Mouse (Mus musculus) heart, embryonic 12.5 days (tissue): ENCODE results near the gene Elf2. TPM values are rescaled to one million over a fixed set of nuclear protein-coding genes. Genes with fewer than 3 reads are reported as not detected.

Experiments used
- ATAC-seq: fragments of 200-750 bp; cut with Nextera tagmentation; 2 replicates; pipeline ENCODE4 v1.8.0; 2017; ENCODE audit warnings: moderate TSS enrichment, moderate library complexity; ENCODE audit not compliant: insufficient number of reproducible peaks, low FRiP score
- H3K27ac ChIP-seq: fragments of 300-500 bp; sonication (generic); 2 replicates; pipeline ENCODE4 v1.5.1; 2016; ENCODE audit warnings: mild to moderate bottlenecking, moderate library complexity; ENCODE audit not compliant: poor library complexity, severe bottlenecking
- H3K27me3 ChIP-seq: fragments of 300-500 bp; sonication (generic); replicated peaks from 2 replicates; pipeline ENCODE4 v1.6.1; 2016; ENCODE audit warnings: mild to moderate bottlenecking, moderate library complexity
- H3K36me3 ChIP-seq: fragments of 300-500 bp; sonication (generic); 2 replicates; pipeline ENCODE4 v1.6.1; 2016; ENCODE audit warnings: mild to moderate bottlenecking, moderate library complexity
- H3K4me1 ChIP-seq: fragments of 300-500 bp; sonication (generic); replicated peaks from 2 replicates; pipeline ENCODE4 v1.6.1; 2016; ENCODE audit warnings: mild to moderate bottlenecking
- H3K4me2 ChIP-seq: fragments of 300-500 bp; sonication (generic); 2 replicates; pipeline ENCODE4 v1.6.1; 2016; ENCODE audit warnings: mild to moderate bottlenecking, moderate library complexity
- H3K4me3 ChIP-seq: fragments of 300-500 bp; sonication (generic); 2 replicates; pipeline ENCODE4 v1.5.1; 2016; ENCODE audit warnings: mild to moderate bottlenecking
- H3K9ac ChIP-seq: fragments of 300-500 bp; sonication (generic); 2 replicates; pipeline ENCODE4 v1.6.1; 2016; ENCODE audit warnings: mild to moderate bottlenecking, moderate library complexity
- H3K9me3 ChIP-seq: fragments of 300-500 bp; sonication (generic); replicated peaks from 2 replicates; pipeline ENCODE4 v1.6.1; 2016; ENCODE audit warnings: mild to moderate bottlenecking, moderate library complexity
- WGBS: fragments of 180-500 bp; shearing (Covaris S2); methylation state at CpG from one replicate; pipeline ENCODE4 v1.1.7; 2016; 5-methylcytosine and 5-hydroxymethylcytosine counted together
- polyA plus RNA-seq: library from polyadenylated mRNA; unstranded; fragments of >200 nt; fragmentation: Nextera tagmentation; extraction: Ambion mirVana; gene quantifications from 2 replicates; pipeline ENCODE4 v1.2.1, GENCODE M21; 2016

The Elf2 gene
- polyA plus RNA-seq, 1 experiment from 2014 or later, result 57.7 TPM

GRCm38 (mm10) chr3:51302971-51303476 lies 37.4 kb downstream of the Elf2 start:
- Histone ChIP-seq H3K4me2 (peak overlapping the region; percentile 8; the same call in 1 of the 2 replicates), H3K4me3 (no peak overlapping the region), H3K9me3 (no peaks in the 10 kb centered on the region; the same call in 1 of the 2 replicates), H3K36me3 (peaks cover 8% of the 10 kb centered on the region), H3K9ac (no peak overlapping the region), H3K27me3 (no peaks in the 10 kb centered on the region), H3K27ac (peak overlapping the region; percentile 50), H3K4me1 (peaks cover 20% of the 10 kb centered on the region)
- ATAC-seq, result no peak; the same call in 1 of the 2 replicates
- 42% methylated on average over 3 of the region's 3 CpGs for WGBS

GRCm38 (mm10) chr3:51301583-51301982 lies 38.9 kb downstream of the Elf2 start:
- no peaks in the 10 kb centered on the region; the same call in 1 of the 2 replicates for H3K9me3 ChIP-seq
- no peak overlapping the region for H3K4me2 ChIP-seq
- H3K27me3 ChIP-seq, result no peaks in the 10 kb centered on the region
- no peak overlapping the region for H3K9ac ChIP-seq
- H3K4me1 ChIP-seq, result peaks cover 16% of the 10 kb centered on the region
- WGBS, result 67% methylated on average over 6 of the region's 6 CpGs
- peak overlapping the region; percentile 65 for H3K27ac ChIP-seq
- no peak overlapping the region for H3K4me3 ChIP-seq
- ATAC-seq, result 0 out of 2 replicates have a peak, but pooled peaks have one; percentile 53
- H3K36me3 ChIP-seq, result peaks cover 10% of the 10 kb centered on the region; the same call in 1 of the 2 replicates

GRCm38 (mm10) chr3:51296790-51297189 lies 43.7 kb downstream of the Elf2 start:
- Histone ChIP-seq H3K4me2 (no peak overlapping the region), H3K4me1 (no peaks in the 10 kb centered on the region), H3K36me3 (peaks cover 17% of the 10 kb centered on the region; the same call in 1 of the 2 replicates), H3K27me3 (no peaks in the 10 kb centered on the region), H3K9ac (no peak overlapping the region), H3K27ac (no peak overlapping the region), H3K4me3 (no peak overlapping the region), H3K9me3 (no peaks in the 10 kb centered on the region; the same call in 1 of the 2 replicates)
- ATAC-seq, result no peak
- 78% methylated on average over 1 of the region's 1 CpGs for WGBS

- no peak overlapping the region for H3K27ac ChIP-seq
- no peaks in the 10 kb centered on the region for H3K9me3 ChIP-seq
- no peak overlapping the region for H3K4me2 ChIP-seq
- WGBS, result 76% methylated on average over 2 of the region's 2 CpGs
- no peaks in the 10 kb centered on the region for H3K4me1 ChIP-seq
- H3K4me3 ChIP-seq, result no peak overlapping the region
- H3K27me3 ChIP-seq, result no peaks in the 10 kb centered on the region
- peaks cover 15% of the 10 kb centered on the region; the same call in 1 of the 2 replicates for H3K36me3 ChIP-seq
- H3K9ac ChIP-seq, result no peak overlapping the region
- no peak for ATAC-seq
Observed at GRCm38 (mm10) chr3:51295225-51295624, 45.2 kb downstream of the Elf2 start.

GRCm38 (mm10) chr3:51294251-51294650 lies 46.2 kb downstream of the Elf2 start:
- Histone ChIP-seq H3K36me3 (peaks cover 15% of the 10 kb centered on the region; the same call in 1 of the 2 replicates), H3K27ac (no peak overlapping the region), H3K27me3 (no peaks in the 10 kb centered on the region), H3K4me1 (0 out of 2 replicates have a peak, but pooled peaks cover 3% of the 10 kb centered on the region), H3K4me3 (no peak overlapping the region), H3K9ac (no peak overlapping the region), H3K9me3 (no peaks in the 10 kb centered on the region), H3K4me2 (no peak overlapping the region)
- ATAC-seq, result no peak
- 70% methylated on average over 2 of the region's 2 CpGs for WGBS

GRCm38 (mm10) chr3:51288880-51289821 lies 51.3 kb downstream of the Elf2 start:
- Histone ChIP-seq H3K27me3 (no peaks in the 10 kb centered on the region), H3K4me1 (peaks cover 9% of the 10 kb centered on the region), H3K27ac (no peak overlapping the region), H3K9ac (no peak overlapping the region), H3K36me3 (0 out of 2 replicates have a peak, but pooled peaks cover 17% of the 10 kb centered on the region), H3K4me3 (no peak overlapping the region), H3K4me2 (no peak overlapping the region), H3K9me3 (no peaks in the 10 kb centered on the region)
- no peak for ATAC-seq
- 49% methylated on average over 11 of the region's 11 CpGs for WGBS

GRCm38 (mm10) chr3:51284375-51284774 lies 56.1 kb downstream of the Elf2 start:
- WGBS, result 53% methylated on average over 1 of the region's 1 CpGs

GRCm38 (mm10) chr3:51281727-51282126 lies 58.7 kb downstream of the Elf2 start:
- Histone ChIP-seq H3K27ac (no peak overlapping the region), H3K9ac (no peak overlapping the region), H3K27me3 (no peaks in the 10 kb centered on the region), H3K36me3 (0 out of 2 replicates have a peak, but pooled peaks cover 8% of the 10 kb centered on the region), H3K4me1 (peaks cover 9% of the 10 kb centered on the region), H3K4me3 (no peak overlapping the region), H3K9me3 (no peaks in the 10 kb centered on the region), H3K4me2 (no peak overlapping the region)
- no peak for ATAC-seq
- 92% methylated on average over 4 of the region's 4 CpGs for WGBS

More at GRCm38 (mm10) chr3:51284375-51284774, 56.1 kb downstream of the Elf2 start:
- peaks cover 7% of the 10 kb centered on the region for H3K4me1 ChIP-seq
- no peak overlapping the region for H3K4me3 ChIP-seq
- no peaks in the 10 kb centered on the region for H3K27me3 ChIP-seq
- no peak overlapping the region for H3K4me2 ChIP-seq
- H3K9ac ChIP-seq, result no peak overlapping the region
- ATAC-seq, result 0 out of 2 replicates have a peak, but pooled peaks have one; percentile 22
- no peak overlapping the region for H3K27ac ChIP-seq
- H3K9me3 ChIP-seq, result no peaks in the 10 kb centered on the region
- H3K36me3 ChIP-seq, result 0 out of 2 replicates have a peak, but pooled peaks cover 8% of the 10 kb centered on the region

GRCm38 (mm10) chr3:51278433-51278832 lies 62.0 kb downstream of the Elf2 start:
- Histone ChIP-seq H3K4me1 (peaks cover 10% of the 10 kb centered on the region), H3K4me2 (no peak overlapping the region), H3K4me3 (no peak overlapping the region), H3K27me3 (no peaks in the 10 kb centered on the region), H3K27ac (no peak overlapping the region), H3K9me3 (no peaks in the 10 kb centered on the region), H3K9ac (no peak overlapping the region), H3K36me3 (no peaks in the 10 kb centered on the region)
- no peak for ATAC-seq
- 74% methylated on average over 4 of the region's 4 CpGs for WGBS

GRCm38 (mm10) chr3:51277201-51278150 lies 63.0 kb downstream of the Elf2 start:
- Histone ChIP-seq H3K9me3 (no peaks in the 10 kb centered on the region), H3K4me1 (peaks cover 10% of the 10 kb centered on the region), H3K36me3 (no peaks in the 10 kb centered on the region), H3K27ac (peak overlapping the region; percentile 100), H3K4me2 (peak overlapping the region; percentile 89), H3K9ac (peak overlapping the region; percentile 98), H3K4me3 (peak overlapping the region; percentile 98), H3K27me3 (no peaks in the 10 kb centered on the region)
- peak; percentile 83 for ATAC-seq
- under 1% methylated on average over 75 of the region's 75 CpGs for WGBS
